Mouse (Mus musculus) layer of hippocampus, adult 9-11 months (tissue): ENCODE measurements around the gene Olfr1257.
"Not testable (repeated sequence)": the region's sequence is repeated elsewhere in the genome, so short reads cannot be mapped to it uniquely, and the experiment has no call there.

Experiments
- DNase-seq: peaks from one replicate; pipeline ENCODE4 v3.0.0; 2022

Gene Olfr1257

GRCm38 (mm10) chr2:89878137-89878536 is at the start of gene Olfr1257:
Olfr1257 (plus strand) TSS chr2:89878437.
- DNase-seq, result no peak

GRCm38 (mm10) chr2:89841455-89841854 is 36.8 kb upstream of the Olfr1257 start, which contains the start of gene Olfr1256:
Olfr1256 (minus strand) TSS chr2:89841555.
- no peak for DNase-seq

DNA sequence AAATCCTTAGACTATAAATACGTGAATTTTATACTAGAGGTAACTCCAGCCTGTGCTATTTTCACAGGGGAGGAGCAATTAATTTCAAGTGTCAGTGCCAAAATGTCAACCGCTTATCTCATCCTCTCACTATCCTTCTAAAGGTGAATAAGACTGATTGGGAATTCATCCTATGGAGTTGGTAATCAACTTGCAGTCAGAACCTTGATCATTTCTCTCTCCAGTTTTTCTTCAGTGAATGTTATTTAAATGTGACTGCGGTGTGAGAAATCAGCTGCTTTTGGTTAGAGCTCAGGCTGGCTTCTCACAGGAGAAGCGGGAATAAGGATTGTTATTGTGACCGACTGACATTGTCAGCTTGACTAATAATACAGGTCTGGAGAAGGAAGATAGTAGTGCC is 30.1 kb upstream of the Olfr1257 start, which contains the start of gene Olfr48:
TSS of gene Olfr48 (minus strand) at position 101 of the 400 bp plus-strand sequence.
- no peak for DNase-seq

DNA sequence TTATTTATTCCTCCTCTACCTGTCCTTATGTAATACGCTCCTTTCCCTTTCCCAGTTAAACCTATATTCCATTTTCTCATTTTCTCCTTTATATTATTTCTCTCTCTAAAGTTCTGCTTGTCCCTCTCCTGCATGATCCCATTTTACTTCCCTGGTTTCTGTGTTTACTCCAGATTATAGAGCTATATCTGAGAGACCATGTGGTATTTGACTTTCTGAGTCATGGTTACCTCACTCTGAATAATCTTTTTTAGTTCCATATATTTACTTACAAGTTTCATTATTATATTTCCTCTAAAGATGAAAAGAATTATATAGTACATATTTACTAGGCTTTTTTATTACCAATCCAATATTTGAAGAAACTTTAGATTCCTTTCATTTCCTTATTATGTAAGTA is 29.0 kb upstream of the Olfr1257 start:
- DNase-seq, result no peak

DNA sequence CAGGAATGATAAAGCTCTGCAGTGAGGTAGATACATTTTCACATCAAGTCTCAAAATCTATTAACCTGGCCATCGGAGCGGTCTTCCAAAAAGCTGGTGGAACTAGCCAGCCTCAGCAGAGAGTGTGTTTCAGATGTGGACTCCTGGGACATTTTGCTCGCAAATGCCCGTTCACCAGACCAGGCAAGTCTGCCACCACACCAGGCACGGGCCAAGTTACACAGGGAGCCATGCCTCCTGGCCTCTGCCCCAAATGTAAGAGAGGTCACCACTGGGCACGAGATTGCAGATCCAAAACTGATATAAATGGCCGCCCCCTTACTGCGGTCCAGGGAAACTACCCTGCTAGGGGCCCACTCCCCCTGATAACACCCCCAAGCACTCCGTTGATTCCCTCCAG is 34.4 kb downstream of the Olfr1257 start:
- DNase-seq, result not testable (repeated sequence)

GRCm38 (mm10) chr2:89927009-89927408 is 48.8 kb downstream of the Olfr1257 start, which contains the start of gene Olfr1258:
Olfr1258 (plus strand) TSS chr2:89927309.
- no peak for DNase-seq
